Mouse (Mus musculus): ENCODE results near the gene Fry.

The Fry gene

DNA sequence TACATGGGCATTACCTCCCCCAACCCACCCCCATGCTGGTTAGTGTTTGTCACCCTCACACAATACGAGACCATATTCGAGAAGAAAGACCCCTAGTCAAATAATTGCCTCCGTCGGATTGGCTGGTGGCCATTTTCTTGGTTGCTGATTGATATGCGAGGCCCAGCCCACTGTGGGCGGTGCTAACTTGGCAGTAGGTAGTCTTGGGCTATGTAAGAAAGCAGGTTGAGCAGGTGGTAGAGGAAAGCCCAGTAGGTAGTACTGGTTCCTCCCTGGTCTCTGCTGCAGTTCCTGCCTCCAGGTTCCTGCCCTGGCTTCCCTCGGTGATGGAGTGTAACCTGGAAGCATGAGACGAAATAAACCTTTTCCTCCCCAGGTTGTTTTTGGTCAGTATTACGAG, 153.7 kb downstream of the Fry start:
- DNase-seq (ENCODE audit: low spot score) = no peak

DNA sequence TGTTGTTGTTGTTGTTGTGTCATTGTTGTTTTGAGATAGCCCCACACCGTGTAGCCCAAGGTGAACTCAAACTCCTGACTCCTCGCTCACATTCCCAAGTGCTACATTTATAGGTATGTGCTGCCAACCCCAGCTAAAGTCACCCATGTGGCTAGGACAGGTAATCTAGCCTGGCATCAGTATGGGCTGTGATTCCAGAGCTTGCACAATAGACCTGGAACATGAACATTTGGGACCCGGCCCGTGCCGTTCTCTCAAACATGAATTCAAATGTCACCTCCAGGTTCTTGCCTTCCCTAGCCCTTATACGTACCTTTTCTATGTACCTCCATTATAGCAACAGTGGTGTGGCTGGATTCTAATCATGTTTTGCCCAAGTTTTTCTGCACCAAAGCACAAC, 156.9 kb downstream of the Fry start:
- DNase-seq (ENCODE audit: low spot score) = no peak

- DNase-seq (ENCODE audit: low spot score) = no peak
Measured at GRCm38 (mm10) chr5:150276611-150277010, 158.2 kb downstream of the Fry start.

GRCm38 (mm10) chr5:150279387-150279786, 160.9 kb downstream of the Fry start:
- DNase-seq (ENCODE audit: low spot score) = no peak

GRCm38 (mm10) chr5:150281084-150281483, 162.6 kb downstream of the Fry start:
- no peak for DNase-seq (ENCODE audit: low spot score)

GRCm38 (mm10) chr5:150282091-150282490, 163.6 kb downstream of the Fry start:
- DNase-seq (ENCODE audit: low spot score) = no peak

GRCm38 (mm10) chr5:150287949-150288348, 169.5 kb downstream of the Fry start:
- no peak for DNase-seq (ENCODE audit: low spot score)

DNA sequence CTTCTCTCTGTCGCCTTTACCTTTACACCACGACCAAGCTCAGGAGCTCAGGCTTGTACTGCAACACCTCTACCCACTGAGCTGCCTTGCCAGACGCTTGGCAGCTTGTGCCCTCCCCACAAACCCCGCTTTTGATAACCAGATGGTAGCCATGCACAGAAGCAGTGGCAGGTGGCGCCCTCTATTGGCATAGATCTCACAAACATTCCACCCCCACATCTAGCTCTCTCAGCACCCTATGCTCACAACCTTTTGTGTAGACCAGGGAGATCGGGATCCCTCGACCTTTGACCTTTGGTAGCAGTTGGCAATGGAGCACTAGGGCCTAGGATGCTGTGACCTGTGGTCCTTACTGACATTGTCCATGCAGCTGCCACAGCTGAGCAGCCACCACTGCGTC, 171.2 kb downstream of the Fry start:
- DNase-seq (ENCODE audit: low spot score) = no peak

DNA sequence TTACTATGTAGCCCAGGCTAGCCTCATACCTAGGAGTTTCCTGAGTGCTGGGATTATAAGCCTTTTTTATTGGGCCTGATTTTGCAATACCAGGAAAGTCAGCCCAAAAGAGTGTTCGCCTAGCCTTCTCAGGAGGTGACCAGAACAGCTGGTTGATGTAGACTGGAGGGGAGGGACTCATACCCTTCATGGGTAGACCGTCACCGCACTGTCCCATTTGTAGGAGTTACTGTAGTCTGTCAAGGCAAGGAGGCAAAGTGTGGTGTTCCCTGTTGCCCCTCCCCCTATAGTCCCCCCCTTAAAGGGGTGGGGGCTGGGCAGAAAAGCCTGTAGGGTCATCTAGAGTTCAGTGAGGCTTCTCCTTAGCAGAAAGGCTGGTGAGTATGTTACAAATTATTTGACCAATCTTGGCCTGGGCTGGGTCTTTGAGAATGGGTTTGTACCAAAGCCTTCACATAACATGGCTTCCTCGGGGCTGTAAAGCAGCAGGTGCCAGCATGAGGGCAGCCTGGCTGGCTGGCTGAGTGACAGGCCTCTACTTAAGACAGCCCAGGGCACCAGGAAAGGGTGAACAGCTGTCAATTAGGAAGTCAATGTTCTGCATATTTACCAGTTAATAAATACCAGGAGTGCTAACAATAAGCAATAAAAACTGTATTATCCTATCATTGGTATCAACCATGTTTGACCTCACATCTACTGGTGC, 172.2 kb downstream of the Fry start:
- DNase-seq (ENCODE audit: low spot score) = no peak

DNA sequence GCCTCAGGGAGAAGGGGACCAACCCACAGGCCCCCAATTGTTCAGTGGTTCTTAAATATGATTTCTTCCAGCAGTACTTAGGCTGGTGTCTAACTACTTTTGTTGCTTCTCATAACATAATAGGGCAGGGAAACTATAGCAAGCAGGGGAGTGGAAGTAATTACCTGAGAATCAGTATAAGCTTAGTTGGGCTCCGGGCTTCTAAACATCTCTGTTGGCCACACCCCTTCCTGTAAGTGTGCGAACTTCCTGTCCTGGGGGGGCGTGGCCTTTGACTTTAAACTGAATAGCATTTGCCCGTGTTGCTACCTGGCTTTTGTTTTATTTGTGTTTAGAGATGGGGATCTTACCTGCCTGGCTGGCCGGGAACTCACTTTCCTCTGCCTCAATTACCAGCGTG, 172.8 kb downstream of the Fry start:
- no peak for DNase-seq (ENCODE audit: low spot score)

- DNase-seq (ENCODE audit: low spot score) = no peak
Measured at GRCm38 (mm10) chr5:150292186-150292585, 173.7 kb downstream of the Fry start.

DNA sequence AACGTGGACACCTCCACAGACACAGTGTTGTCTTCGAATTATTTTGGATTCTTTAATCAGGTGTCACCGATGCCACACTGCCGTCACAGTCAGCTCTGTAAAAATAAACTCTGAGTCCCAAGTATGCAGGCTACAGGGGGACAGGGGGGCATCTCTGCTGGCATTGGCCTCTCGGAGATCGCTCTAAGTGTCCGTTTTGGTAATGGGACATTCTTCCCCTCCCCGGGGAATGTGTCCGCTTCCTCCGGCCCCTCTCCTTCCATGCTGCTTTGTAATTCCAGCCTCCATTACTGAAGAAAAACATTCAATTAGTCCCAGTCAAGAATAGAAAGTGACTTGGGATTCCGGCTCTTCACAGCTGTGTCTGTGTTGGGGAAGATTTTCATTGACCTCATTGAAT, 175.9 kb downstream of the Fry start:
- no peak for DNase-seq (ENCODE audit: low spot score)

- no peak for DNase-seq (ENCODE audit: low spot score)
Measured at GRCm38 (mm10) chr5:150295096-150295495, 176.7 kb downstream of the Fry start.

GRCm38 (mm10) chr5:150298969-150299368, 180.5 kb downstream of the Fry start:
- DNase-seq (ENCODE audit: low spot score) = no peak

- DNase-seq (ENCODE audit: low spot score) = no peak
Measured at GRCm38 (mm10) chr5:150302123-150302522, 183.7 kb downstream of the Fry start.

GRCm38 (mm10) chr5:150302996-150303395, 184.6 kb downstream of the Fry start:
- no peak for DNase-seq (ENCODE audit: low spot score)

DNA sequence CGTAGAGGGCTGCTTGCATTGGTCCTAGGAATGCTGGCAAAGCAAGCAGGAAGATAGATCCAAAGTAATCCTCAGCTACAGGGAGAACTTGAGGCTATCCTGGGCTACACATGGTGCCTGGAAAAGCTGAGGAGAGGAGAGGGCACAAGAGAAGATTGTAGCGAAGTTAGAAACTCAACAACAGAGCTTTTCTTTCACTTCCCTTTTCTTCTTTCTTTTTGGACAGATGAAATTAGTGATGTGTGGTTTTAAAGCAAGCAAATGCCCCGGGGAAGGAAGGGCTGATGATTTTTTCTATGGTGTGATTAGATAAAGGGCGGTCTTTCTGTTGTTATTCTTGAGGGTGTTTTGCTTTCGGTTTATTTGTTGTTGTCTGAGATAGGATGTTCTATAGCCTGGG, 188.1 kb downstream of the Fry start:
- no peak for DNase-seq (ENCODE audit: low spot score)

DNA sequence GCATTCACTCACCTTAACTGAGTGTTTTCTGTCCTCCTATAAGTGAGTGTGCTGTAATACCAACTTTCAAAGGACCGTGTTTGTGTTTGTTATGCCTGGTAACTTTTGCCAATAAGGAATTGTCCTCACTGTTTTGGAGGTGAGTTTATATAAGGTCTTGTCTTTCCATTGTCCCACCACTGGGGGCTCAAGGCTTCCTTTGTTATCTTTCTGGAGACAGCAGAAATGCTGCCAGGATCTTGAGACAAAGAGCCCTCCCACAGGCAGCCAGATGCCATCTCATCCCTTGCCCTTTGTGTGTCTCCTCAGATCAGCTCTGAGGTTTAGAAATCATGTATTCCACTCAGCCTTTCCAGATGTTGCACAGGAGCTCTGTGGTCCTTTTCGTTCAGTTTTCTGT, 194.8 kb downstream of the Fry start:
- no peak for DNase-seq (ENCODE audit: low spot score)

GRCm38 (mm10) chr5:150314582-150314981, 196.1 kb downstream of the Fry start:
- DNase-seq (ENCODE audit: low spot score) = no peak

DNA sequence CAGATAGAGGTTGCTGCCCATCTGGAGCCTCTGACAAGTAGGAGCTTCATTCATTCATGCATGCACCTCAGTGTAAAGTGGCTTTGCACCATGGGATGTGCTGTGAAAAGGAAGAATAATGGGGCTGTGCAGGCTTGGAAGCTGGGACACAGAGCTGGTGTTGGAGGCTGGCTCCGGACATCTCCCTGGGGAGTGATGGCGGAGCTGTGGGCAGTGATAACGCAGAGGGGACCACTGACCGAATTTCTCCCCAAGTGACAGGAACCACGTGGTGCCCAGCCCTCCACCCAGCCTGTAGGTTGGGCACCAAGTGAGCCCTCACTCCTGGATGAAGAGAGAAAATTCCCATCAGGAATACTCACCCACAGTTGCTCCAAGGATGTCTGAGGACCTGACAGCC, 207.0 kb downstream of the Fry start:
- DNase-seq (ENCODE audit: low spot score) = no peak

- DNase-seq (ENCODE audit: low spot score) = no peak
Measured at GRCm38 (mm10) chr5:150328686-150329085, 210.2 kb downstream of the Fry start.

GRCm38 (mm10) chr5:150331821-150332220, 213.4 kb downstream of the Fry start:
- no peak for DNase-seq (ENCODE audit: low spot score)

DNA sequence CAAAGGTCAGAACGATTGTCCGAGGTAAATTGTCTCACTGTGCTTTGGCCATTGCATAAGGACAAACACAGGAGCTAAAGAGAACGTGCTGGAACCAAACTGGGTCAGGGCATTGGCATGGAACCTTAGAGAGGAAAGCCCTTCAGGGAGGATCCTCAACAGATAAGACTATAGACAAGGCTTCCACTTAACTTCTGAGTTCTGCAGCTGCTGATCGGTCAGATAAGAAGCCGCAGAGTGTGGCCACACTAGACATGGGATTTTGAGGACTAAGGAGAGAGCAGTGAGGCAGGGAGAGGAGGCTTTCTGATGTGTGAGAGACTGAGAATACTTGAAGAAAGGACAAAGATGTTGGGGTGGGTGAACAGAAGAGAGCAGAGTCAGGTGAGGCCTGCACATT, 214.4 kb downstream of the Fry start:
- no peak for DNase-seq (ENCODE audit: low spot score)

DNA sequence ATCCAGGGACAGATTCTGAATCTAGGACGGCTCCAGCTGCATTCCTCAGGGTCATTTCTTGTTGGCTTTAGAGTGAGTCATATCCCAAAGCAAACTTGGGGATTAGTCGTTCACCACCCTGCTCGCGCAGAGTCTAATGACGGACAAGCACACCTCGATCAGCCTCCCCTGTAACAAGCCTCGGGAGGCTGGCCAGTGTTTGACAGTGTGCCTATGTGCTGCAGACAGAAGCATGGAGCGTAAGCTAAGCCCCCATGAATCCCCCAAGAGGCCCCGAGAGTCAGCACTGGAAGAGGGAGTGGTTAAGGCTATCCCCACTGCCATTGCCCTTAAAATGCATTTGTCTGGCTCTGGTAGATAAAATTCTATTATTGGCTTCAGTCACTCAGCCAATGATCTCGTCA, 214.9 kb downstream of the Fry start:
- no peak for DNase-seq (ENCODE audit: low spot score)

DNA sequence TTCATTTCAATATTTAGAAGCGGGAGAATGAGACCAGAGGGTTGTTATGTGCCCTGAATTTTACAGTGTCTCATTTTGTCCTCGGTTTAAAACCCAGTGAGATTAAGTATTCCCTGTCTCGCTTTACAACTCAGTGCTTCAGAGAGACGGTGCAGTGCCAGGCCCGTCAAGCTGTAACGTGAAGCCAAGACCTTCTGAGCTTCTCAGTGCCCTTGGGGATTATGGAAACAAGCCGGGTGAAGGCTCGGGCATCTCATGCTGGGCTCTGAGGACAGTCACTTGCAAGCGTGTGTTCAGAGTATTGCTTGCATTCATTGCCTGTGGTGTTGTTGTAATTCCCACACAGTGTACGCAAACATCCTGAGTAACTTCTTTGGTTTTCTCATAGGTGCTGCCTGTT, 218.0 kb downstream of the Fry start:
- DNase-seq (ENCODE audit: low spot score) = no peak

Data from MN1 (cell line).